Mouse (Mus musculus) embryo, embryonic 10 days (tissue): ENCODE measurements around the gene Gorasp1.

Source experiments
- DNase-seq: peaks from one replicate; pipeline ENCODE4 v3.0.0-alpha.2; 2015; ENCODE audit warnings: low spot score

Gorasp1 gene

GRCm38 (mm10) chr9:119972582-119972981, 35.2 kb upstream of the Gorasp1 start:
- no peak for DNase-seq

- DNase-seq: no peak
These were observed 34.8 kb upstream of the Gorasp1 start for GRCm38 (mm10) chr9:119972166-119972565.

GRCm38 (mm10) chr9:119970763-119971656, 33.6 kb upstream of the Gorasp1 start:
- no peak for DNase-seq

GRCm38 (mm10) chr9:119970221-119970620, 32.9 kb upstream of the Gorasp1 start:
- peak; percentile 68 for DNase-seq

- no peak for DNase-seq
These were observed 32.4 kb upstream of the Gorasp1 start for GRCm38 (mm10) chr9:119969811-119970210.

GRCm38 (mm10) chr9:119966221-119966910, 29.0 kb upstream of the Gorasp1 start:
- no peak for DNase-seq

- DNase-seq: no peak
These were observed 27.8 kb upstream of the Gorasp1 start for GRCm38 (mm10) chr9:119965186-119965585.

GRCm38 (mm10) chr9:119964206-119964605, 26.8 kb upstream of the Gorasp1 start:
- DNase-seq: no peak

- peak; percentile 92 for DNase-seq
These were observed 25.8 kb upstream of the Gorasp1 start for GRCm38 (mm10) chr9:119962987-119963667.

- DNase-seq: no peak
These were observed 24.9 kb upstream of the Gorasp1 start for GRCm38 (mm10) chr9:119962216-119962615.

GRCm38 (mm10) chr9:119958835-119959234, 21.5 kb upstream of the Gorasp1 start:
- DNase-seq: no peak

GRCm38 (mm10) chr9:119951388-119951787, 14.0 kb upstream of the Gorasp1 start:
- no peak for DNase-seq

GRCm38 (mm10) chr9:119950434-119950833, 13.1 kb upstream of the Gorasp1 start:
- DNase-seq: peak; percentile 16

- DNase-seq: no peak
These were observed 11.4 kb upstream of the Gorasp1 start for GRCm38 (mm10) chr9:119948804-119949203.

- peak; percentile 26 for DNase-seq
These were observed 8.0 kb upstream of the Gorasp1 start for GRCm38 (mm10) chr9:119945173-119945900.

GRCm38 (mm10) chr9:119943326-119943725, 6.0 kb upstream of the Gorasp1 start:
- DNase-seq: no peak

- DNase-seq: no peak
These were observed 4.5 kb upstream of the Gorasp1 start for GRCm38 (mm10) chr9:119941861-119942260.

GRCm38 (mm10) chr9:119941407-119941806, 4.0 kb upstream of the Gorasp1 start:
- DNase-seq: no peak

- DNase-seq: no peak
These were observed 2.3 kb upstream of the Gorasp1 start for GRCm38 (mm10) chr9:119939646-119940045.

- no peak for DNase-seq
These were observed 1.1 kb upstream of the Gorasp1 start for GRCm38 (mm10) chr9:119938496-119938895.

- DNase-seq: no peak
These were observed 3.7 kb downstream of the Gorasp1 start for GRCm38 (mm10) chr9:119933675-119934074.

- no peak for DNase-seq
These were observed 5.0 kb downstream of the Gorasp1 start for GRCm38 (mm10) chr9:119932358-119932757.
